Mouse (Mus musculus) megakaryocyte, embryonic 14.5 days (primary cell): ENCODE data around the gene Il4i1. TPM values are rescaled to one million over a fixed set of nuclear protein-coding genes. Genes with fewer than 3 reads are reported as not detected.

Experiments
- H3K27me3 ChIP-seq: replicated peaks from 2 replicates; pipeline ENCODE3; 2012; ENCODE audit warnings: inconsistent platforms
- H3K36me3 ChIP-seq: replicated peaks from 2 replicates; pipeline ENCODE3; 2012; ENCODE audit warnings: low read length, inconsistent platforms, mixed read lengths
- H3K4me1 ChIP-seq: 2 replicates; pipeline ENCODE4 v1.6.1; 2012; ENCODE audit warnings: inconsistent platforms
- H3K4me3 ChIP-seq: replicated peaks from 2 replicates; pipeline ENCODE3; 2012; ENCODE audit warnings: moderate library complexity, mild to moderate bottlenecking, inconsistent platforms
- H3K9me3 ChIP-seq: 2 replicates; pipeline ENCODE4 v1.6.1; 2012; ENCODE audit warnings: inconsistent platforms
- FLI1 ChIP-seq: IDR thresholded peaks from 2 replicates; pipeline ENCODE4 v1.6.1; 2012; ENCODE audit warnings: low read length, inconsistent platforms, mixed read lengths
- GATA1 ChIP-seq: IDR thresholded peaks from 3 replicates; pipeline ENCODE4 v1.6.1; 2012; ENCODE audit warnings: mixed read lengths, low read length, inconsistent platforms, borderline replicate concordance
- polyA plus RNA-seq: library from polyadenylated mRNA; stranded (reverse); fragments of >175 nt; gene quantifications from 2 replicates; pipeline ENCODE4 v1.2.3, GENCODE M21; 2012; ENCODE audit warnings: low replicate concordance; ENCODE audit not compliant: insufficient read depth

Il4i1 gene
- polyA plus RNA-seq, 1 experiment = 3.0 TPM

GRCm38 (mm10) chr7:44818751-44819235 is 2.6 kb downstream of the Il4i1 start:
- TF ChIP-seq GATA1 = no peak
- no peak for TF ChIP-seq FLI1
- no peaks in the 10 kb centered on the region for H3K27me3 ChIP-seq
- H3K4me1 ChIP-seq = peaks cover 82% of the 10 kb centered on the region
- peaks cover 62% of the 10 kb centered on the region for H3K36me3 ChIP-seq
- peak overlapping the region; percentile 98 for H3K4me3 ChIP-seq
- no peaks in the 10 kb centered on the region for H3K9me3 ChIP-seq

GRCm38 (mm10) chr7:44819391-44819790 is 3.2 kb downstream of the Il4i1 start:
- Histone ChIP-seq H3K4me3 (peak overlapping the region; percentile 98), H3K36me3 (peaks cover 58% of the 10 kb centered on the region), H3K9me3 (no peaks in the 10 kb centered on the region), H3K27me3 (no peaks in the 10 kb centered on the region), H3K4me1 (peaks cover 82% of the 10 kb centered on the region)
- TF ChIP-seq GATA1 (no peak), FLI1 (no peak)

- no peaks in the 10 kb centered on the region for H3K9me3 ChIP-seq
- H3K4me1 ChIP-seq = peaks cover 82% of the 10 kb centered on the region
- peak overlapping the region; percentile 98 for H3K4me3 ChIP-seq
- peaks cover 57% of the 10 kb centered on the region for H3K36me3 ChIP-seq
- H3K27me3 ChIP-seq = no peaks in the 10 kb centered on the region
- no peak for TF ChIP-seq GATA1
- TF ChIP-seq FLI1 = no peak
Measured at GRCm38 (mm10) chr7:44819863-44820262, 3.7 kb downstream of the Il4i1 start.

DNA sequence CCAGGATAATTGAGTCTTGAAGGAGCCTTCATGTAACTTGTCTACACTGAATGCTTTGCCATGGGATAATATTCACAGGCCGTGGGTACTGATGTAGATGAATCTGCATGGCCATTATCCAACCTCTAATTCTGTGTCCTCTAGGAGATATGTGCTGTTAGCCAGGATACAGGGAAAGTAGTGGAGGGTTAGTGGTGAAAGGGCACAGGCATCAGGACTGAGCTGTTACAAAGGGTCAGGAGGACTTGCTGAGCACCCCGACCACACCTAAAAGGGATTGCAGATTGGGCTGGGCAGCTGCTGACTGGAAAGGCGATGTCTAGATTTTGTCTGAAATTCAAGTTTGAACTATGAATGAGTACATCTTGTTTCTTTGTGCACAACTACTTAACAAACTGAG is 4.3 kb downstream of the Il4i1 start:
- no peaks in the 10 kb centered on the region for H3K9me3 ChIP-seq

DNA sequence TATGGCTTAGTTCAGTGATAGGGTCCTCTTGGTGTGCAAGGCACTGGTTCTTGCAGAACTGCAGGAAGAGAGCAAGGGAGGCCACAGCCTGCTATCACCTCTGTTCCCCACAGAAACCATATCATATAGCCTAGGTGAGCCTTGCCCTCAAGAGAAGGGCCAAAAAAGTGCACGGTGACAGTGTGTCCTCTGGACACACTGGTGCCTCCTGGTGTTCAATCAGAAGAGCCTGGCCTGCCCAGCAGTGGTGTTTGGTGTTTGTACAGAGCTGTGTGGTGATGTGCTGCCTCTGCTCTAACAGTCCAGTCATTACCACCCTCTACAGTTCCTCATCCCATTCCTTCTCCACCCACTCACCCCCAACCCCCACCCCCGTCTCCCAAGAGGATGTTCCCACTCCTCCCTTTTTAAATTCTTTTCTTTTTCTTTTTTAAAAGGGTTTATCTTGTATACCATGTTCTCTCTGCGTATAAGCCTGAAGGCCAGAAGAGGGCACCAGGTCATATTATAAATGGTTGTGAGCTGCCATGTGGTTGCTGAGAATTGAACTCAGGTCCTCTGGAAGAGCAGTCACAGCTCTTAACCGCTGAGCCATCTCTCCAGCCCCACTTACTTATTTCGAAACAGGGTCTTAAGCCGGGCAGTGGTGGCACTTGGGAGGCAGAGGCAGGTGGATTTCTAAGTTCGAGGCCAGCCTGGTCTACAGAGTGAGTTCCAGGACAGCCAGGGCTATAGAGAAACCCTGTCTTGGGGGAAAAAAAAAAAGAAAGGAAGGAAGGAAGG is 5.7 kb downstream of the Il4i1 start:
- Histone ChIP-seq H3K9me3 (no peaks in the 10 kb centered on the region), H3K4me1 (peaks cover 95% of the 10 kb centered on the region), H3K36me3 (peaks cover 72% of the 10 kb centered on the region), H3K4me3 (peak overlapping the region; percentile 56), H3K27me3 (no peaks in the 10 kb centered on the region)
- TF ChIP-seq GATA1 (no peak), FLI1 (no peak)

More for the DNA sequence above, 4.3 kb downstream of the Il4i1 start:
- Histone ChIP-seq H3K27me3 (no peaks in the 10 kb centered on the region), H3K4me1 (peaks cover 82% of the 10 kb centered on the region), H3K36me3 (peaks cover 60% of the 10 kb centered on the region), H3K4me3 (peak overlapping the region; percentile 35)
- TF ChIP-seq FLI1 = no peak
- no peak for TF ChIP-seq GATA1

- Histone ChIP-seq H3K4me3 (no peak overlapping the region), H3K9me3 (no peaks in the 10 kb centered on the region), H3K36me3 (peaks cover 85% of the 10 kb centered on the region), H3K4me1 (peaks cover 97% of the 10 kb centered on the region), H3K27me3 (no peaks in the 10 kb centered on the region)
- TF ChIP-seq FLI1 = no peak
- TF ChIP-seq GATA1 = no peak
Measured at GRCm38 (mm10) chr7:44823409-44823808, 7.2 kb downstream of the Il4i1 start.

DNA sequence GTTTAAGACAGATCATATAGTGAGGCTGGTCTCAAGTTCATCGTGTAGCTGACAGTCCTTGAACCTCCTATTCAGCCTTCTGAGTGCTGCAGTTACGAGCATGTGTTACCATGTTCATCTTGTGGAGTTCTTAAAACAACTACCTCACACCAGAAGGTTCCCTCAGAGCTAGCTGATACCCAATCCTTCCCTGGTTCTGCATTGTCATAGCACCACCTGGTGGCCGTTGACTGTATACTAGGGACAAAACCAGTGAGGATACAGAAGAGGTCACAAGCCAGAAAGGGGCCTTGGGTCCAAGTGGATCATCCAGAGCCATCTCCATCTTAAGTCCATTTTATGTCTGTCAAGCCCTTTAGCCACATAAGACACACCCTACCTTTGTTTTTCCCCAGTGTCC is 8.7 kb downstream of the Il4i1 start:
- Histone ChIP-seq H3K27me3 (no peaks in the 10 kb centered on the region), H3K9me3 (no peaks in the 10 kb centered on the region), H3K36me3 (peaks cover 89% of the 10 kb centered on the region), H3K4me1 (peaks cover 95% of the 10 kb centered on the region), H3K4me3 (no peak overlapping the region)
- no peak for TF ChIP-seq GATA1
- no peak for TF ChIP-seq FLI1

DNA sequence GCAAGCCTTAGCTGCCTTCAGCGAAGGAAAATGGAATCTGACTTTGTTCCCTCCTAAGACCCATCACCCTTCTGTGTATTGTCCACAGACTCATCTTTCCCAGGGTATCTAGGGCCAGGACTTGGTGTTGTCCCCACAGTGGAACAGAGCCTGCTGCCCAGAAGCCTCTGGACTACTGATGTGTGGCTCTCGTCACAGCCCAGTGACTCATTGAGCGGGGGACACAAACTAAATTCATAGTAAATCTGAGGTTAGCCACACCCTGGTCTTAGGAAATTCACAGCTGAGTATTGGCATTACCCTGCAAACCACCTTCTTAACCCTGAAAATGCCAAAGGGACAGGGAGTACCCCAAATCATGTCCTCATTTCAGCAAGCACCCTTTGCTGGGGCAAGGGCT is 10.6 kb downstream of the Il4i1 start:
- Histone ChIP-seq H3K27me3 (no peaks in the 10 kb centered on the region), H3K4me3 (no peak overlapping the region), H3K36me3 (peaks cover 89% of the 10 kb centered on the region), H3K4me1 (peaks cover 95% of the 10 kb centered on the region), H3K9me3 (no peaks in the 10 kb centered on the region)
- TF ChIP-seq FLI1 (no peak), GATA1 (no peak)

GRCm38 (mm10) chr7:44828706-44829105 is 12.5 kb downstream of the Il4i1 start:
- Histone ChIP-seq H3K9me3 (no peaks in the 10 kb centered on the region), H3K4me1 (peaks cover 91% of the 10 kb centered on the region), H3K36me3 (peaks cover 90% of the 10 kb centered on the region), H3K4me3 (no peak overlapping the region), H3K27me3 (no peaks in the 10 kb centered on the region)
- no peak for TF ChIP-seq GATA1
- TF ChIP-seq FLI1 = no peak

DNA sequence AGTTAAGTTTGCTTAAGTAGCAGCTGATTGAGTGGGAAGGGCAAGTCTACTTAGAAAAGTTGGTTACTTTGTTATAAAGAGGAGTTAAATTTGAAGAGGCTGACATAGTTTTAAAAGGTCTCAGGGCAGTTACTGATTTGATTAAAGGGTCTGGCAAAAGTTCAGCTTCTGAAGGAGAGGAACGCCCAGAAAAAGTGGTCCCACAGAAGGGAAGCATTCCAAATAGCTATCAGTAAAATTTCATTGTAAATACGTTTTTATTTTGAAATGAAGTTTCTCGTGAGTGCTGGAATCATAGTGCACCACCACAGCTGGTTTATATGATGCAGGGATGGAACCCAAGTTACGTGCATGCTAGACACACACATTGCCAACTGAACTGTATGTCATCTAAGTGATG is 16.6 kb downstream of the Il4i1 start:
- H3K4me3 ChIP-seq = no peak overlapping the region
- no peaks in the 10 kb centered on the region for H3K27me3 ChIP-seq
- H3K9me3 ChIP-seq = no peaks in the 10 kb centered on the region
- H3K4me1 ChIP-seq = peaks cover 89% of the 10 kb centered on the region
- no peak for TF ChIP-seq GATA1
- TF ChIP-seq FLI1 = no peak
- H3K36me3 ChIP-seq = peaks cover 96% of the 10 kb centered on the region
